Mouse (Mus musculus): ENCODE results near the gene Gatb. TPM values are rescaled to one million over a fixed set of nuclear protein-coding genes. Genes with fewer than 3 reads are reported as not detected.

Gatb gene
- polyA plus RNA-seq, 1 experiment from 2014 or later: 22.4 TPM

- ATAC-seq (ENCODE audit: low FRiP score, low read depth): no peak
- no peaks in the 10 kb centered on the region for H3K36me3 ChIP-seq
- H3K4me1 ChIP-seq: no peaks in the 10 kb centered on the region
- H3K9ac ChIP-seq (replicated peaks): no peak overlapping the region
- no peak overlapping the region for H3K27ac ChIP-seq (replicated peaks)
- H3K4me2 ChIP-seq (replicated peaks): no peak overlapping the region
- H3K9me3 ChIP-seq: no peaks in the 10 kb centered on the region
- H3K4me3 ChIP-seq: no peak overlapping the region
- H3K27me3 ChIP-seq: no peaks in the 10 kb centered on the region
- WGBS: 87% methylated on average over 10 of the region's 10 CpGs
These were observed 90.8 kb downstream of the Gatb start for GRCm38 (mm10) chr3:85664591-85665171.

- Histone ChIP-seq H3K9me3 (no peaks in the 10 kb centered on the region), H3K9ac (replicated peaks) (no peak overlapping the region), H3K27me3 (no peaks in the 10 kb centered on the region), H3K4me3 (no peak overlapping the region), H3K36me3 (no peaks in the 10 kb centered on the region), H3K4me1 (no peaks in the 10 kb centered on the region), H3K27ac (replicated peaks) (no peak overlapping the region), H3K4me2 (replicated peaks) (no peak overlapping the region)
- 68% methylated on average over 3 of the region's 3 CpGs for WGBS
- ATAC-seq (ENCODE audit: low FRiP score, low read depth): no peak
These were observed 92.2 kb downstream of the Gatb start for GRCm38 (mm10) chr3:85666166-85666565.

GRCm38 (mm10) chr3:85666736-85667135, 92.8 kb downstream of the Gatb start:
- no peak overlapping the region for H3K4me3 ChIP-seq
- 89% methylated on average over 12 of the region's 12 CpGs for WGBS
- H3K4me2 ChIP-seq (replicated peaks): no peak overlapping the region
- H3K9me3 ChIP-seq: no peaks in the 10 kb centered on the region
- H3K36me3 ChIP-seq: no peaks in the 10 kb centered on the region
- ATAC-seq (ENCODE audit: low FRiP score, low read depth): no peak
- no peak overlapping the region for H3K27ac ChIP-seq (replicated peaks)
- H3K27me3 ChIP-seq: no peaks in the 10 kb centered on the region
- H3K9ac ChIP-seq (replicated peaks): no peak overlapping the region
- no peaks in the 10 kb centered on the region for H3K4me1 ChIP-seq

GRCm38 (mm10) chr3:85667683-85668082, 93.8 kb downstream of the Gatb start:
- Histone ChIP-seq H3K27me3 (no peaks in the 10 kb centered on the region), H3K4me3 (no peak overlapping the region), H3K9ac (replicated peaks) (no peak overlapping the region), H3K27ac (replicated peaks) (no peak overlapping the region), H3K9me3 (no peaks in the 10 kb centered on the region), H3K4me1 (no peaks in the 10 kb centered on the region), H3K4me2 (replicated peaks) (no peak overlapping the region), H3K36me3 (no peaks in the 10 kb centered on the region)
- WGBS: 89% methylated on average over 6 of the region's 6 CpGs
- no peak for ATAC-seq (ENCODE audit: low FRiP score, low read depth)

GRCm38 (mm10) chr3:85669844-85670243, 95.9 kb downstream of the Gatb start:
- H3K9me3 ChIP-seq: no peaks in the 10 kb centered on the region
- 82% methylated on average over 6 of the region's 6 CpGs for WGBS
- H3K4me3 ChIP-seq: no peak overlapping the region

GRCm38 (mm10) chr3:85677133-85677532, 103.2 kb downstream of the Gatb start:
- ATAC-seq (ENCODE audit: low FRiP score, low read depth): no peak
- Histone ChIP-seq H3K27me3 (peaks cover 8% of the 10 kb centered on the region; the same call in 1 of the 2 replicates), H3K9me3 (no peaks in the 10 kb centered on the region), H3K4me1 (no peaks in the 10 kb centered on the region; the same call in 1 of the 2 replicates), H3K27ac (replicated peaks) (no peak overlapping the region), H3K9ac (replicated peaks) (no peak overlapping the region), H3K36me3 (no peaks in the 10 kb centered on the region), H3K4me2 (replicated peaks) (no peak overlapping the region), H3K4me3 (no peak overlapping the region)
- 85% methylated on average over 8 of the region's 8 CpGs for WGBS

More at GRCm38 (mm10) chr3:85669844-85670243, 95.9 kb downstream of the Gatb start:
- no peaks in the 10 kb centered on the region for H3K4me1 ChIP-seq
- ATAC-seq (ENCODE audit: low FRiP score, low read depth): no peak
- H3K27ac ChIP-seq (replicated peaks): no peak overlapping the region
- H3K27me3 ChIP-seq: 0 out of 2 replicates have a peak, but pooled peaks cover 4% of the 10 kb centered on the region
- no peak overlapping the region for H3K9ac ChIP-seq (replicated peaks)
- no peaks in the 10 kb centered on the region for H3K36me3 ChIP-seq
- no peak overlapping the region for H3K4me2 ChIP-seq (replicated peaks)

- Histone ChIP-seq H3K4me1 (no peaks in the 10 kb centered on the region; the same call in 1 of the 2 replicates), H3K27ac (replicated peaks) (no peak overlapping the region), H3K4me3 (no peak overlapping the region), H3K36me3 (no peaks in the 10 kb centered on the region), H3K9me3 (no peaks in the 10 kb centered on the region), H3K9ac (replicated peaks) (no peak overlapping the region), H3K4me2 (replicated peaks) (no peak overlapping the region), H3K27me3 (peaks cover 8% of the 10 kb centered on the region; the same call in 1 of the 2 replicates)
- no peak for ATAC-seq (ENCODE audit: low FRiP score, low read depth)
- WGBS: 76% methylated on average over 3 of the region's 3 CpGs
These were observed 104.0 kb downstream of the Gatb start for GRCm38 (mm10) chr3:85677952-85678351.

- H3K9me3 ChIP-seq: no peaks in the 10 kb centered on the region
- no peak overlapping the region for H3K4me3 ChIP-seq
- H3K36me3 ChIP-seq: no peaks in the 10 kb centered on the region
- ATAC-seq (ENCODE audit: low FRiP score, low read depth): no peak
- no peak overlapping the region for H3K4me2 ChIP-seq (replicated peaks)
- no peak overlapping the region for H3K27ac ChIP-seq (replicated peaks)
- no peaks in the 10 kb centered on the region; the same call in 1 of the 2 replicates for H3K4me1 ChIP-seq
- no peak overlapping the region for H3K9ac ChIP-seq (replicated peaks)
- peaks cover 5% of the 10 kb centered on the region; the same call in 1 of the 2 replicates for H3K27me3 ChIP-seq
- WGBS: 89% methylated on average over 8 of the region's 8 CpGs
These were observed 105.5 kb downstream of the Gatb start for GRCm38 (mm10) chr3:85679312-85679933.

GRCm38 (mm10) chr3:85679960-85680359, 106.0 kb downstream of the Gatb start:
- H3K9ac ChIP-seq (replicated peaks): no peak overlapping the region
- H3K27ac ChIP-seq (replicated peaks): no peak overlapping the region
- no peak for ATAC-seq (ENCODE audit: low FRiP score, low read depth)
- no peak overlapping the region for H3K4me2 ChIP-seq (replicated peaks)
- WGBS: 85% methylated on average over 5 of the region's 5 CpGs
- H3K4me3 ChIP-seq: no peak overlapping the region
- no peaks in the 10 kb centered on the region for H3K9me3 ChIP-seq
- no peaks in the 10 kb centered on the region; the same call in 1 of the 2 replicates for H3K4me1 ChIP-seq
- peaks cover 5% of the 10 kb centered on the region; the same call in 1 of the 2 replicates for H3K27me3 ChIP-seq
- H3K36me3 ChIP-seq: no peaks in the 10 kb centered on the region

GRCm38 (mm10) chr3:85681136-85681535, 107.2 kb downstream of the Gatb start:
- Histone ChIP-seq H3K9ac (replicated peaks) (no peak overlapping the region), H3K36me3 (no peaks in the 10 kb centered on the region), H3K4me1 (no peaks in the 10 kb centered on the region; the same call in 1 of the 2 replicates), H3K27ac (replicated peaks) (no peak overlapping the region; the same call in 1 of the 2 replicates), H3K4me3 (no peak overlapping the region), H3K9me3 (no peaks in the 10 kb centered on the region), H3K4me2 (replicated peaks) (no peak overlapping the region), H3K27me3 (peaks cover 5% of the 10 kb centered on the region; the same call in 1 of the 2 replicates)
- no peak for ATAC-seq (ENCODE audit: low FRiP score, low read depth)
- WGBS: 40% methylated on average over 7 of the region's 7 CpGs

GRCm38 (mm10) chr3:85683618-85684017, 109.7 kb downstream of the Gatb start:
- no peaks in the 10 kb centered on the region for H3K27me3 ChIP-seq
- WGBS: 92% methylated on average over 5 of the region's 5 CpGs
- H3K9me3 ChIP-seq: no peaks in the 10 kb centered on the region
- no peak overlapping the region for H3K9ac ChIP-seq (replicated peaks)
- H3K27ac ChIP-seq (replicated peaks): no peak overlapping the region
- H3K4me2 ChIP-seq (replicated peaks): no peak overlapping the region
- ATAC-seq (ENCODE audit: low FRiP score, low read depth): no peak
- H3K4me1 ChIP-seq: no peaks in the 10 kb centered on the region; the same call in 1 of the 2 replicates
- no peak overlapping the region for H3K4me3 ChIP-seq
- H3K36me3 ChIP-seq: no peaks in the 10 kb centered on the region

GRCm38 (mm10) chr3:85685271-85685670, 111.4 kb downstream of the Gatb start:
- Histone ChIP-seq H3K27me3 (no peaks in the 10 kb centered on the region), H3K36me3 (no peaks in the 10 kb centered on the region), H3K4me3 (no peak overlapping the region), H3K9me3 (no peaks in the 10 kb centered on the region), H3K27ac (replicated peaks) (no peak overlapping the region), H3K4me1 (no peaks in the 10 kb centered on the region; the same call in 1 of the 2 replicates), H3K4me2 (replicated peaks) (no peak overlapping the region), H3K9ac (replicated peaks) (no peak overlapping the region)
- WGBS: 89% methylated on average over 8 of the region's 8 CpGs
- no peak for ATAC-seq (ENCODE audit: low FRiP score, low read depth)
